Mouse (Mus musculus) retina, adult 2 months (tissue): Measurements from ENCODE around the gene Fbf1.
"Not testable (repeated sequence)": the region's sequence is repeated elsewhere in the genome, so short reads cannot be mapped to it uniquely, and the experiment has no call there.

Experiments used
- DNase-seq: peaks from one replicate; pipeline ENCODE4 v3.0.0-alpha.2; 2012; ENCODE audit warnings: low read depth, low spot score

The Fbf1 gene

DNA sequence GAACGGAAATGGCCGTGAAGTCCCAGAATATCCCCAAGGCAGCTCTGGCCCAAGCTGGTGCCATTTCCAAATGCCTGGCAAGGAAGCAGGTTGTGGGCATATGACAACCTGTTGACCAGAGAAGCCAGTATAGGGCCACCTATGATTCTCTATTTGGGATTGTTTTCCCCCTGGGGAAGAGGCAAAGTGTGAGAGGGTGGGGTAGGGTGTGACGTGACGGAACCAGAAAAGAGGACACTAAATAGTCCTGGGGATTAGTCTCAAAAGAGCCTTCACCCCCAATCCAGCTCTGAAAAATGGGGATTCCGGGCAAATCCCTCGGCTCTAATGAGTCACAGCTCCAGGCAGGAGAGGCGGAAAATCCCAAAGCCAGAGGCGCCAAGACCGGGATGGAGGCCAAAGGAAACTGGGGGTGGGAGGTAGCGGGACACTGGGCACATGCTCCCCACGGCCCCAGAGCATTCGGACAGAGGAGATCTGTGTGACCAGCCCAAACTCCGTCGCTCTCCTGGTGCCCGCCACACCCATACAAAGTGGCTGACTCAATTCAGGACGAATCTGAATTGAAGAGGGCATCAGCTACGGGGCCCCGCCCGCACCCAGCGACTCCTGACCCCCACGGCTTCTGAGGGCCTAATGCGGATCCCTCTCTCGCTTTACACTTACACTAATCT, 59.4 kb downstream of the Fbf1 start:
- DNase-seq: no peak

DNA sequence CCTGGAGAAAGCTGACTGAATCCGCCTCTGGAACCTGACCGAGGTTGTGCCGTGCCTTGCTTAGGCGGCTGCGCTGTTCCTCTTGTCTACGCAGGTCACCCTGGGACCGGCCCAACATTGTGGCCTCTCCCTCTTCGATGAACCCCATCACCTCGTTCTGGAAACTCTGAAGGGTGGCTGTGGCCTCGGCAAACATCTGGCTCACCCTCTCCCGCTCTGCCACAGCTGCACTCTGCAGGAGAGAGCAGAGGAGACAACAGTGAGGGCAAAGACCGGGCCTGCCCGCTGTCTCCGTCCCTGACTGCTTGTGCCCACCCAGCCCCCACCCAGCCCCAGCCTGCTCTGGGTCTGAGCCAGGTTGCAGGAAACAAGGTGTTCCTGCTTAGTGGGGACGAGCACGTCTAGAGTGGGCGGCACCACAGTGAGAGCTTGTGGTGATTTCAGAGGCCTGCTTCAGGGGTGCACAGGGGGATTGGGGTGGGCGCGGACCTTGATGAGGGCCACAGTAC, 60.1 kb downstream of the Fbf1 start:
- DNase-seq: no peak

DNA sequence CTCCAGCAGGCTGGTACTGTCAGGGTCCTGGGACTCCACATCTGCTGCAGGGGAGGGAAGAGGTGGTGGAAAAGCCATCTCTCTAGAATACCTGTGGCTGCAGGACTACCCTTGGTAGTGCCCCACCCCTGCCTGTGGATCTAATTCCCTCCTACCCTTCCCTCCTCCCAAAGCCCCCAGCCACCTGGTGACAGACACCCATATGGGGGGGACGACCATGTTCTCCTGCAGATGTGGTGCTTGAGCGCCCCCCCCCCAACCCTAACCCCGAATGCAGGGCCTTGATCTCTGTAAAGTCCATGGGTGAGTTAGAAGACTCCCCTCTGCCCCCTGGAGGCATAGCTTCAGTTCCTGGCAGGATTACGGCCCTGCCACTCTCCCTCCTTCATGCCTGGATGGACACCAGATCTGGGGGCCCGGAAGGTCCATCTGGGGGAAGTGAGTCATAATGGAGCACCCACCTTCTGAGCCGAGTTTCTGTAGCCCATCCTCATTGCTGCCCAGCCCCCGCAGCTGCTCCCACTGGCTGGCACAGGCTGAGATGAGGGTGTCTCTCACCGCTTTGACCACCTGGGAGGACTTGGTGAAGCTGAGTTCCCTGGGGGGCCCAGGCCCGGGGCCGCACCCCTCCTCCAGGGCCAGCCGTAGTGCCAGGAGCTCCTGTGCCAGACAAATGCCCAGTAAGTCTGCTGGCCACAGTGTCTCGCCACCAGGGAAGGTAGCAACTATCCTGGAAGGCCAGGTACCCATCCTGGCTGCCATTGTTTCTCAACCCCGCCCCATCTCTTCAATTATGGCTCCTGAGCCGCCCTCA, 60.8 kb downstream of the Fbf1 start:
- no peak for DNase-seq

DNA sequence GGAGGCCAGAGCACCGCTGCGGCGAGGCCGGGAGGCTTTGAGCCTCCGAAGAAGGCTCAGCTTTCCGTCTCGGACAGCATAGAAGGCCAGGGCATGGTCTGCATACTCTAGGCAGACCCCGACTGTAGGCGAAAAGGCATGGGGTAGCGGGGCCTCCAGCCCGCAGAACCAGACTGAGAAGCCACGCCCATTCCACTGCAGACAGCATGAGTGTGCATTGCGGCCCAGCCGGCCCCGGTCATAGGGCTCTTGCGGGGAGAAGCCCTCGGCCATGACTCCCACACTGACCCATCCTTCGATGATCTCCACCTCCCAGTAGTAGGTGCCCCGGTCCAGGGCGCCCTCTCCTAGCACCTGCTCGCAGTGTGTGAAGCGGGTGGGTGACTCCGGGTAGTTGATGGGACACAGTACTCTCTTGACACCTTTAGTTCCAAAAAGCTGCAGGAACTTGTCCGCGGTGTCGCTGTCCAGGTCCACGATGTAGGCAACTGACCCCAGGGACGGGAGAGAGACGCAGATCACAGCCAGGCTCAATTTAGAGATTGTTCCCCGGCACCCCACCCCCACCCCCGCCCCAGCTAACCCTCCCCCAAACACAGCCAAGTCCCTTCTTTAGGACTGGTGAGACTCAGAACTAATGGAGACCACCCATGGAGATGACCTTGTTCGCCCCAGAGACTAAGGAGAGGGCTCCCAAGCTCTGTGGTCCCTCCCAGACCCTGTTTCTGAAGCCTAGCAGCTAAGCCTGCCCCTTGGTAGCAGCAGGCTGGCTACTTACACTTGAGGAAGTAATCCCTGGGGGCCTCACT, 61.6 kb downstream of the Fbf1 start:
- DNase-seq: no peak

DNA sequence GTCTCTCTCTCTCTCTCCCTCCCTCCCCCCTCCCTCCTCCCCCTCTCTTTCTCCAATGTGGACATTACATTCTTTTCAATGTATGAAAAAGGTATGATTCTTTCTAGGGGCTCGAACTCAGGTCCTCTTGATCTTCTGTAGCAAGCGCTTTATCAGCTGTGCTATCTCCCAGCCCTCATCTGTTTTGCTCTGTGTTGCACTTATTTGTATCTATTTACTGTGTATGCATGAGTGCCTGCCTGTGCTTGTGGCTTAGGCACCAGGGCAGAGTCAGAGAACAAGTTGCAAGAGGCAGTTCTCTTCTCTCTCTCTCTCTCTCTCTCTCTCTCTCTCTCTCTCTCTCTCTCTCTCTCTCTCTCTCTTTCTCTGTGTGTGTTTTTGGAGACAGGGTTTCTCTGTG, 62.9 kb downstream of the Fbf1 start:
- no peak for DNase-seq

DNA sequence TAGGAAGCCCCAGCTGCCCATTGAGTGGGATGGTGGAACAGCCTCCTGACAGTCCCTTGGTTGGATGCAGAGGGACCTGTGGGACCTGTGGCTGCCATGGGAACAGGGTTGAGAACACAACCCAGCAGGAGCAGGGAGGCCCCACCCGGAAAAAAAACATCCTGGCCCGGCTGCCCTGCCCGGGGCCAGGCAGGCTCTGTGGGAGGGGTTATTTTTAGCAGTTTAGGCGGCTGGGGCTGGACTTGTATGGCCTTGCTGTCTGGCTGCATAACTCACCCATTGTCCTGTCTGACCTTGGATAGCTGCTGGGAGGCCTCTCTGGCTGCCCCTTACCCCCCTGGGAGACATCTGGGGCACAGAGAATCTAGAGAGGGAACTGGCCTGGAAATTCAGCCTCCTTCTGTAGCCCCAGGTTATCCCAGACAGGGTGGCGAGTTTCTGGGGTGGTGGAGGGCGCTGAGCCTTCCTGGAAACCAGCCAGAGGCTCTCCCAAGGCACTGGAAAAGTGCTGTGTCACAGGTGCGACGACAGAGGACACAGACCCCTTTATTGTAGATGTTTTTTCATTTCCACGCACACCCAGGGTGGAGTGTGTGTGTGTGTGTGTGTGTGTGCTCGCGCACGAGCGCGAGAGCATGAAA, 63.8 kb downstream of the Fbf1 start:
- no peak for DNase-seq

DNA sequence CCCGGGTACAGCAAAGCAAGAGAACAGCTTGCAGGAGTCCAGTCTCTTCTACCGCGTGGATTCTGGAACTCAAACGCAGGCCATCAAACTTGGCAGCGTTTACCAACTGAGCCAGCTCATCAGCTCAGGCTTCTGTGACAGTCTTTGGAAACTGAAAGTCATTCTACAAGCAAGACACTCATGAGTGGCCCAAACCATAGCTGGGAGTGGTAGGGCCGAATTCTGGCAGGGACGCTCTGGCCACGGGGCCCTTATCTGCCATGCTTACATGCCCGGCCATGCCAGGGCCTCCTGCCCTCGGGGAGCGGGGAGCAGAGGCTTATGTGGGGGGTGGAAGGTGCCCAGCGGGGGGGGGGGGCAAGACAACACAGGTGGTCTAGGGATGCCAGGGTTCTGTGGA, 64.4 kb downstream of the Fbf1 start:
- no peak for DNase-seq

DNA sequence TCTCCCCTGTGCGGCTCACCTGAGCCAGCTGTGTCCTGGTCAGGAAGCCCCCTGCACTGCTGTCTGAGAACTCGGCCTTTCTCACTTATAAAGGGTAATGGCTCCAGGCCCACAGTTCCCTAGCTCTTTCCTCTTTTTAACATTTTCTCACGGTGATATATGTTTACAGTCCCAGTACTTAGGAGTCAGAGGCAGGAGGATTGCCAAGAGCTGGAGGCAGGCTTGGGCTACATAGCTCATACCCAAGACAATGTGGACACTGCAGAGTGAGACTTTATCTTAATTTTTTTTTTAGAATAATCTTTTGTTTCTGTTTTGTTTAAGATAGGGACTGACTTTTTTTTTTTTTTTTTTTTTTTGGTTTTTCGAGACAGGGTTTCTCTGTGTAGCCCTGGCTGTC, 65.5 kb downstream of the Fbf1 start:
- DNase-seq: no peak

DNA sequence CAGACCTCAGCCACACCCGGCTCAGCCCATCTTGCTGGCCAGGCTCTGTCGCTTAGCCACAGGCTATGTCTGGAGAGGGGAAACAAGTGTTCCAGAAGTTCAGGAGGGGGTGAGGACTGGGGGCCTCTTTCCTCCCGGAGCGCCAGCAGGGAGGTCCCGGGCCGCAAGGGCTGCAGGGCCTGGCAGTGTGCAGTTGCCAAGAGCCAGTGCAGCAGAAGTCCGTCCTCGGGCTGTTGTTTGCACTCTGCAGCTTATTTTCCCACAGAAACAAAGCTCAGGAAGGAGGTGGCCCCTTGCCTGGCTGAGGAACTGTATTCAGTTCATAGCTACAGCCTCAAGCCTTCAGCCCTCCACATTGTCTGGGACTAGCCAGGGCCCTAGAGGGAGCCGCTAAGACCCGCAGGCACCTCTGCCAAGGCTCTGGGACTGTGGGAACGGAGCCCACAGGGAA, 66.0 kb downstream of the Fbf1 start:
- DNase-seq: no peak

DNA sequence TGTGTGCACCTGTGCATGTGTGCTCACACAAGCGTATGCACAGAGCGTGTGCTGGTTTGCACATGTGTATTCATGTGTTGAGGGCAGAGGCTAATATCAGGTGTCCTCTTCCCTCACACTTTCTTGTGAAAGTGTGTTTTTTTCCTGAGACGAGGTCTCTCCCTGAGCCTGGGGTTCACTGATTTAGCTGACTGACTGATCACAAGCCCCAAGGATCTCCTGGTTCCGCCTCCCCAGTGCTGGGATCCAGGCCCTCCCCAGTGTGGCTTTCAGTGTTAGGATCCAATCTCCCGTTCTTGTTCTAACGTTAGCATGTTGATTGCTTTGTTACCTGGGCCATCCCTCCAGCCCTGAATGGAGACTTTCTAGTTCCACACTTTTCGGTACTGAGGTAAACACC, 67.1 kb downstream of the Fbf1 start:
- no peak for DNase-seq

DNA sequence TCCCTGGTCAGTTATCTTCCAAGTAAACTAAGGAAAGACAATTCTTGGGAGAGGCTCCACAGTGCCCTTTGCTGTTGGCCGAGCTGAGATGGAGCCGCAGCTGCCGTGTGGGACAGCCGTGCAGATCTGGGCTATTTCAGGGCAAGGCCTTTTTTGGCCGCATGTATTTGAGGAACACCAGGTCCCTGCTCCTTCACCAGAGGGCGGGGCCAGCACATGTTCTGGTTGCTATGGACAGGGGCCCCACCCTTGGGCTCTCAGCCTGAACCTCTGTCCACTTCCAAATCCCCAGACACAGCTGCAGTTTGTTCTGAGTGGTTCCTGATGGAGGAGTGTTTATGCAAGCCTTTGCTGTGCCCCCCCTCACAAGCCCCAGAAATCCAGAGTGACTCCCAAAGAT, 67.6 kb downstream of the Fbf1 start:
- no peak for DNase-seq

DNA sequence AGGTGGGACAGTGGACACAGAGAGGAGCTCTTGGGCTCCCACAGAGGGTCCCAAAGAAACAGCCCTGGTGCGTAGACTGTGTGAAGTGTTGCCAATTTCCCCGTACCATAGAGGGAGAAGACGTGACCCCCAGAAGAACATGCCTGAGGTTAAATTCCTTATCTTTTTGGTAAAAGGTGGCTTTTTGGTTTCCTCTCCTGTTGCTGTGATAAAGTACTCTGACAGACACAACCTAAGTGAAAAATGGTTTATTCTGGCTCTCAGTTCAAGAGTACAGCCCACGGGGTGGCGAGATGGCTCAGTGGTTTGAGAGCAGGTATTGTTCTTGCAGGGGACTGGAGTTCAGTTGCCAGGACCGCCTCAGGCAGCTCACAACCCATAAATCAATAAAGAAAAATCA, 68.5 kb downstream of the Fbf1 start:
- DNase-seq: no peak

DNA sequence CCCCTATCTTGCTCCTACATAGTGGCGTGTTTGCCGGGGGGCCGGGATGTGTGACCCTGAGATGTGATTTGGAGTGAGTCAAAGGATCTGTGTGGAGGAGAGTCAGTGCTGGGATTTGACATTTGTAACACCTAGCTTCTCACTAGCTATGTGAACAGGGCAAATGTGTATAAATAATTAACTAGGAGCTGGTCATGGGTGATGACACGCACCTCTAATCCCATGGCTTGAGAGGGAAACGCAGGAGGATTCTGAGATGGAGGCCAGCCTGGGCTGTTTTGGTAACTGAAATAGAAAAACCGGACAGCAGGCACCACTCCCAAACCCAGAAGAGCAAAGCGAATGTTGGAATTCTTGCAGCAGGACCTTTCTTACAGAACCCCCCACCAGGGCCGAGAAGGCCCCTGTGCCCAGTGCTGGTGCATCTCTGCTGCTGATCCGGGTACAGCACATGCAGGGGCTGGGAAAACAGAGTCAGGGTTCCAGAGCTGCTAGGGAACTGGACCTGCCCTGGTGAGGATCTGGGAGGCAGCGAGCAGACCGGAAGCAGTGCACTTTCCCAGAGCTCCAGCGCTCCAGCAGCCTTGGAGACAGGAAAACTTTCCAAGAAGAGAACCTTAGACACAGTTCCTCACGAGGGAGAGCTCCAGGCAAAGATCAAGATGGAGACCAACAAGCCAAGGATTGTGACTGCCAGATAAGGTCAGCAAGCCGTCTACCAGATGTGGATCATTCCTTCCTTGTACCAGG, 69.1 kb downstream of the Fbf1 start:
- DNase-seq: no peak

DNA sequence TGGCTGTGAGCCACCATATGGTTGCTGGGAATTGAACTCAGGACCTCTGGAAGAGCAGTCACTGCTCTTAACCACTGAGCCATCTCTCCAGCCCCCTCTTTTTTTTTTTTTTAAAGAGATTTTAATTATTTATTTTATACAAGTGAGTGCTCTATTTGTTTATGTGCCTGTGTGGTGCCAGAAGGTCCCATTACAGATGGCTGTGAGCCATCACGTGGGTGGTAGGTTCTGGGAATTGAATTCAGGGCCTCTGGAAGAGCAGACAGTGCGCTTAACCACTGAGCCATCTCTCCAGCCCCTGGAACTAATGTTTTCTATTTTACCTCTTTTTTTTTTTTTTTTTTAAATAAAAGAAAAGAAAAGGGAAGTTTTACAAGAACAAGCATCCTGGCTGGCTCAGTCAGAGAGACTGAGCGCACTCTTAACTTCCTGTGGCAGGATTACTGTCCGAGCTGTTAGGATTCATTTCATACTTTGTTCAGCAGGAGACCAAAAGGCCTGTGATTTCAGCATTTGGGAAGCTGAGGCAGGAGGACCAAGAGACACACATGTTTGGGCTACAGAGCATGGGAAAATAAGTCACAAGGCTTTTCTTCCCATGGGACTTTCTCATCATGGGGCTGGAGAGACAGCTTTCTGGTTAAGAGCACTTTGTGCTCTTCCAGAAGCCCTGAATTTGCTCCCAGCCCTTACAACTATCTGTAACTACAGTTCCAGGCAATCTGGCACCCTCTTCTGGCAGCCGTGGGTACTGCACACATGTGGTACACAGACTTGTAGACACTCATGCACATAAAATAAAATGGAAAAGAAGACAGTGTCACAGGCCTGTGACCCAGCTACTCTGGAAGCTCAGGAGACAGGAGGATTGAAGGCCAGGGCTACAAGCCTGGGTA, 71.5 kb downstream of the Fbf1 start:
- no peak for DNase-seq

DNA sequence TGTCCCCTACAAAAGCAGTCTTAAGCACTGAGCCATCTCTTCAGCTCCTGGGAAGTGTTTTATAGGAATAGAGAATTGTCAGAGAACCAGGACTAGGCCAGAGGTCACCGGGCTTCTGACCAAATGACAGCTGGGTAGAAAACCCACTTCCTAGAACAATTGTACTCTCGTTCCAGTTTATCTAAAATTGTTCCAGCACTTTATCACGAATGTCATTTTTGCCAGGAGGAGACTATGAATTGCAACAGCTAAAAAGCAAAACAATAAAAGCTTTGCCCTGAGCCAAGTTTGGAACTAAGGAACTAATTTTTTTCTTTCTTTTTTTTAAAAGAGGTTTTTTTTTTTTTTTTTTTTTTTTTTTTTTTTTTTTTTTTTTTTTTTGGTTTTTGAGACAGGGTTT, 72.4 kb downstream of the Fbf1 start:
- DNase-seq: no peak

DNA sequence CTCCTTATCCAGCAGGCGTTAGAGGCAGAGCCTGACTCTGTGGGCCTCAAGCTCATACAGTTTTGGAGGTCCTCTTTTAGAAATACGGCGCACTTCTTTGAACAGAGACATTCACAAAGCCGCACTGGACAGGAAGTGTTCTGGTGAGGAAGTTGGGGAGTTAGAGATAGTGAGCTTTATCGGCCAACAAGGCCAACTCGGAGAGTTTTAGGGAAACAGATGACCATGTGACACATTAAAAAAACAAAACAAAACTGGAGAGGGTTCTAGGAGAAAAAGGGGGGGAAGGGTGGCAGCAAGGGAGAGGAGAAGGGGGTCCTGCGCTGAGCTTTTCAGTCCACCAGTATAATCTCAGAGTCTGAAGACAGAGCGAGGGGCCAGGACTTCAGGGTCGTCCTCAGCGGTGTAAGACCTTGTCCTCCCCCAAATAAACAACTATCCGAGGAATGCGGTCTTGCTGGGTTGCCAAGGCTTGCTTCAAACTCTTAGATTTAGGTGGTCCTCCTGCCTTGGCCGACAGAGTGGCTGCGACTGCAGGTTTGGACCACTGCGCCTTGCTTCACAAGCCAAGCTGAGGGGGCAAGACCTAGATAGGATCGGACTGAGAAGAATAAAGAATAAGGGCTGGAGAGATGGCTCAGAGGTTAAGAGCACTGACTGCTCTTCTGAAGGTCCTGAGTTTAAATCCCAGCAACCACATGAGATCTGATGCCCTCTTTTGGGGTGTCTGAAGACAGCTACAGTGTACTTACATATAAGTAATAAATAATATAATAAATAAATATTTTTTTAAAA, 74.0 kb downstream of the Fbf1 start:
- no peak for DNase-seq

DNA sequence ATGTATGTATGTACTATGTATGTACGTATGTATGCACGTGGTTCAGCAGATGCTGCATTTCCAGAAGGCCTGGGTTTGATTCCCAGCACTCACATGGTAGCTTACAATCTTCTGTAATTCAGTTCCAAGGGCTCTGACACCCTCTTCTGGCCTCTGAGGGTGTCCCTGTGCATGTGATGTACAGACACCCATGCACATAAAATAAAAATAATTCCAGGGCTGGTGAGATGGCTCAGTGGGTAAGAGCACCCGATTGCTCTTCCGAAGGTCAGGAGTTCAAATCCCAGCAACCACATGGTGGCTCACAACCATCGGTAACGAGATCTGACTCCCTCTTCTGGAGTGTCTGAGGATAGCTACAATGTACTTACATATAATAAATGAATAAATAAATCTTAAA, 75.0 kb downstream of the Fbf1 start:
- not testable (repeated sequence) for DNase-seq
